ENCODE assay signal across 9 mouse cellular contexts in genomic region chr9:98645750-98646149, GRCm38 (mm10). TPM values are rescaled to one million over a fixed set of nuclear protein-coding genes. Genes with fewer than 3 reads are reported as not detected.
A peak's percentile ranks its signal among the peaks of the same experiment; 100 is the strongest.
DNase-seq lines count a peak whose midpoint lies in the region; ATAC-seq and TF ChIP-seq lines count a peak whose summit lies in the region.
"Had no signal": no experiment of that assay in that cellular context is flagged by ENCODE, and none has a peak within 500 bp of the region (broad histone marks: within the 10 kb centered on the region; RNA-seq: fewer than 3 reads in every experiment).

No protein-coding gene starts in this region.

- no peak for TF ChIP-seq POLR2A in olfactory bulb, adult 2 months (IDR thresholded peaks at IDR 0.05; ENCODE audit: insufficient read depth, low read depth, low read length)

- H3K4me3 ChIP-seq in liver, embryonic 14.5 days (ENCODE audit: insufficient read depth in 1 of 2, low read depth in 2 of 2, low read length in 2 of 2): no peak overlapping the region
- H3K4me3 ChIP-seq in olfactory bulb, adult 2 months (ENCODE audit: insufficient read depth, low read depth, low read length): no peak overlapping the region
- H3K4me3 ChIP-seq: heart, embryonic 13.5 days had no signal

- no peak for TF ChIP-seq EP300 in liver, embryonic 14.5 days (IDR thresholded peaks at IDR 0.05; ENCODE audit: low read depth)

- no peaks in the 10 kb centered on the region for H3K27me3 ChIP-seq in liver, embryonic 14.5 days (ENCODE audit: control insufficient read depth, insufficient read depth, low read length)

- no peaks in the 10 kb centered on the region for H3K9me3 ChIP-seq in liver, embryonic 14.5 days (ENCODE audit: control insufficient read depth, low read length)
- H3K9me3 ChIP-seq: heart, embryonic 13.5 days had no signal

- H3K9ac ChIP-seq in liver, embryonic 14.5 days (replicated peaks): no peak overlapping the region
- H3K9ac ChIP-seq: heart, embryonic 13.5 days had no signal

- H3K36me3 ChIP-seq in liver, embryonic 14.5 days (replicated peaks; ENCODE audit: control insufficient read depth, insufficient read depth, low read depth): no peaks in the 10 kb centered on the region
- H3K36me3 ChIP-seq: heart, embryonic 13.5 days had no signal

- DNase-seq in A20 (ENCODE audit: low read depth, low spot score): peak; percentile 58
- DNase-seq in adrenal gland, adult 18-20 months (ENCODE audit: low spot score in 2 of 2): peak; percentile 60 to 69
- peak; percentile 87 for DNase-seq in embryo, embryonic 11 days
- DNase-seq in heart, adult 9 months (ENCODE audit: low spot score in 2 of 2): peak; percentile 38 to 53
- DNase-seq in kidney, postnatal 10 days: peak; percentile 88
- peak in 2 of 3 experiments; percentile 3 to 13 for DNase-seq in liver, embryonic 14.5 days (ENCODE audit: low read depth in 3 of 3, low spot score in 3 of 3)
- peak; percentile 46 for DNase-seq in urinary bladder, adult 2 months (ENCODE audit: low spot score)

- 24% methylated on average over 4 of the region's 4 CpGs for WGBS in liver, embryonic 14.5 days (ENCODE audit: insufficient replicate concordance)
- WGBS in olfactory bulb, adult 2 months: 12% methylated on average over 4 of the region's 4 CpGs

- TF ChIP-seq CTCF in liver, embryonic 14.5 days (IDR thresholded peaks at IDR 0.05; ENCODE audit: low read depth): peak; percentile 77
- peak; percentile 54 for TF ChIP-seq CTCF in olfactory bulb, adult 2 months (IDR thresholded peaks at IDR 0.05; ENCODE audit: insufficient read depth, low read depth, low read length)

- no peak for ATAC-seq in liver, embryonic 14.5 days (ENCODE audit: insufficient read depth)

- no peak overlapping the region for H3K27ac ChIP-seq in liver, embryonic 14.5 days
- no peak overlapping the region for H3K27ac ChIP-seq in olfactory bulb, adult 2 months (ENCODE audit: insufficient read depth, low read depth, low read length)
- H3K27ac ChIP-seq: heart, embryonic 13.5 days had no signal

- H3K4me1 ChIP-seq in liver, embryonic 14.5 days (replicated peaks; ENCODE audit: control insufficient read depth in 2 of 2, insufficient read depth in 2 of 2, low read length in 1 of 2): no peaks in the 10 kb centered on the region
- H3K4me1 ChIP-seq in olfactory bulb, adult 2 months (ENCODE audit: control insufficient read depth, insufficient read depth, low read length): no peaks in the 10 kb centered on the region
- H3K4me1 ChIP-seq: heart, embryonic 13.5 days had no signal

- no peak overlapping the region for H3K4me2 ChIP-seq in liver, embryonic 14.5 days (ENCODE audit: low read depth)
- H3K4me2 ChIP-seq: heart, embryonic 13.5 days had no signal

RNA-seq across cellular contexts. Expression of gene Mrps22, which starts 44.3 kb away (rescaled TPM):
- total RNA-seq in adrenal gland, adult 18-20 months (2021): 10 to 100 TPM; 57.0 to 61.1 TPM
- 24.3 and 27.9 TPM in 2 replicates for polyA plus RNA-seq in liver, embryonic 14.5 days (2012; rRNA removed)
- 44.9 and 49.9 TPM in 2 replicates for polyA plus RNA-seq in liver, embryonic 14.5 days (2014; fragmentation: Nextera tagmentation; extraction: Ambion mirVana)
- not detected in 2 replicates for polyA plus RNA-seq in olfactory bulb, adult 2 months (2012; ENCODE audit: insufficient read depth, insufficient read length, low replicate concordance, missing spikeins)
- polyA plus RNA-seq in urinary bladder, adult 2 months (2012; rRNA removed): 20.7 and 25.4 TPM in 2 replicates

Comparison
In these comparisons a context has a peak if more than half of its experiments do, and no peak if none do; other contexts are left out.
1. DNase-seq: peak in every context shown above with its lines; median percentile 88 in kidney, postnatal 10 days; 87 in embryo, embryonic 11 days; 64 in adrenal gland, adult 18-20 months; 58 in A20; 46 in urinary bladder, adult 2 months; 46 in heart, adult 9 months; 8 in liver, embryonic 14.5 days.
2. RNA of gene Mrps22, which starts 44.3 kb away (polyA plus RNA-seq): 24.3 to 49.9 TPM in liver, embryonic 14.5 days and 20.7 to 25.4 TPM in urinary bladder, adult 2 months; not detected in olfactory bulb, adult 2 months; every median in the first group is over 10 times any median in the second.